Comparison of ENCODE assay signal across 10 mouse cellular contexts in the genomic region with DNA sequence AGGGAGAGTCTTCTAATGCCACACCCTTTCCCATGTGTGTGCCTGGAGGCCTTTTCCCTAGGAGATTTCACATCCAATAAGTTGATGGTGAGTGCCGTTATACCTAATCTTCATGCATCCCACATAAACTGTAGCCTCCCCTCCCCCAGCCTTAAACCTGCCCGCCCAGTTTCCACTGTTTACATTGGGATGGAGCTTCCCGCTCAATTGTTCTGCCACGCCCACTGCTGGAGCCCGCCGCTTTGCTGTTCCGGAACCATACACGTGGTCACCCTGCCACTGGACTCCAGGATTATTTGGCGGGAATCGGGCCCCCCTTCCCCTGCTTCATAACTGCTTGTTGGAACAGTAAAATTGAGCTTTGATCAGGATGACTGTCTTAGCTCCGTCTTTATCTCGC. TPM values are rescaled to one million over a fixed set of nuclear protein-coding genes. Genes with fewer than 3 reads are reported as not detected.
DNase-seq lines count a peak whose midpoint lies in the region; ATAC-seq lines count a peak whose summit lies in the region.
"Had no signal": no experiment of that assay in that cellular context is flagged by ENCODE, and none has a peak within 500 bp of the region (broad histone marks: within the 10 kb centered on the region; RNA-seq: fewer than 3 reads in every experiment).

No protein-coding gene starts in this region.

- H3K9ac ChIP-seq in midbrain, embryonic 16.5 days (ENCODE audit: low read depth, low read length) = no peak overlapping the region
- H3K9ac ChIP-seq in forebrain, embryonic 15.5 days (replicated peaks) = no peak overlapping the region
- no peak overlapping the region for H3K9ac ChIP-seq in limb, embryonic 15.5 days
- H3K9ac ChIP-seq in neural tube, embryonic 15.5 days (replicated peaks) = no peak overlapping the region

- no peak overlapping the region for H3K4me2 ChIP-seq in midbrain, embryonic 16.5 days (ENCODE audit: low read length)
- 0 out of 2 replicates have a peak overlapping the region, but pooled peaks have one; percentile 18 for H3K4me2 ChIP-seq in forebrain, embryonic 15.5 days (replicated peaks)
- H3K4me2 ChIP-seq in limb, embryonic 15.5 days = peak overlapping the region; percentile 76; the same call in 1 of the 2 replicates
- H3K4me2 ChIP-seq in neural tube, embryonic 15.5 days = peak overlapping the region; percentile 62

- ATAC-seq in midbrain, embryonic 16.5 days = no peak
- no peak for ATAC-seq in forebrain, embryonic 15.5 days (replicated peaks)
- ATAC-seq in limb, embryonic 15.5 days (ENCODE audit: insufficient number of reproducible peaks, low FRiP score, low TSS enrichment, low read depth) = no peak
- no peak for ATAC-seq in neural tube, embryonic 15.5 days (ENCODE audit: low FRiP score)

- peak; percentile 22 for DNase-seq in midbrain, embryonic 10.5 days (ENCODE audit: low spot score)
- no peak for DNase-seq in gastrocnemius, postnatal 14 days
- no peak for DNase-seq in cerebellum, adult 11 months
- no peak for DNase-seq in right cerebral cortex, postnatal 4 days
- DNase-seq: layer of hippocampus, postnatal 36 days; right cerebral cortex, postnatal 25 days had no signal

- intact Hi-C loops in gastrocnemius, postnatal 14 days (cut with DNase I; ENCODE audit: low total_unique reads) = no loop called here

- H3K27ac ChIP-seq in midbrain, embryonic 10.5 days (replicated peaks) = no peak overlapping the region
- no peak overlapping the region for H3K27ac ChIP-seq in midbrain, embryonic 16.5 days (ENCODE audit: low read length)
- H3K27ac ChIP-seq in forebrain, embryonic 15.5 days (replicated peaks) = no peak overlapping the region
- no peak overlapping the region for H3K27ac ChIP-seq in limb, embryonic 15.5 days
- H3K27ac ChIP-seq in neural tube, embryonic 15.5 days (replicated peaks) = no peak overlapping the region

- peak overlapping the region; percentile 11; the same call in 1 of the 2 replicates for H3K4me3 ChIP-seq in midbrain, embryonic 10.5 days
- H3K4me3 ChIP-seq in midbrain, embryonic 16.5 days (ENCODE audit: low read depth, low read length) = no peak overlapping the region
- H3K4me3 ChIP-seq in forebrain, embryonic 15.5 days = no peak overlapping the region
- H3K4me3 ChIP-seq in limb, embryonic 15.5 days = peak overlapping the region; percentile 47
- H3K4me3 ChIP-seq in neural tube, embryonic 15.5 days (replicated peaks) = no peak overlapping the region

- WGBS in midbrain, embryonic 10.5 days = 32% methylated on average over 12 of the region's 12 CpGs
- 44% methylated on average over 12 of the region's 12 CpGs for WGBS in midbrain, embryonic 16.5 days
- 56% methylated on average over 12 of the region's 12 CpGs for WGBS in forebrain, embryonic 15.5 days
- WGBS in limb, embryonic 15.5 days = 29% methylated on average over 12 of the region's 12 CpGs
- 39% methylated on average over 12 of the region's 12 CpGs for whole genome bisulfite sequencing in neural tube, embryonic 15.5 days

- H3K27me3 ChIP-seq in midbrain, embryonic 10.5 days (ENCODE audit: low read depth, poor library complexity, severe bottlenecking) = peaks cover 37% of the 10 kb centered on the region
- H3K27me3 ChIP-seq in midbrain, embryonic 16.5 days (ENCODE audit: control insufficient read depth, insufficient read depth, low read depth, low read length) = no peaks in the 10 kb centered on the region
- no peaks in the 10 kb centered on the region for H3K27me3 ChIP-seq in forebrain, embryonic 15.5 days
- no peaks in the 10 kb centered on the region for H3K27me3 ChIP-seq in limb, embryonic 15.5 days
- peaks cover 4% of the 10 kb centered on the region for H3K27me3 ChIP-seq in neural tube, embryonic 15.5 days (replicated peaks)

- H3K9me3 ChIP-seq in midbrain, embryonic 10.5 days (replicated peaks) = no peaks in the 10 kb centered on the region
- no peaks in the 10 kb centered on the region for H3K9me3 ChIP-seq in midbrain, embryonic 16.5 days (replicated peaks; ENCODE audit: control insufficient read depth, low read length, poor library complexity, severe bottlenecking)
- H3K9me3 ChIP-seq in forebrain, embryonic 15.5 days = no peaks in the 10 kb centered on the region
- H3K9me3 ChIP-seq in limb, embryonic 15.5 days = no peaks in the 10 kb centered on the region
- no peaks in the 10 kb centered on the region for H3K9me3 ChIP-seq in neural tube, embryonic 15.5 days (replicated peaks)

- peaks cover 25% of the 10 kb centered on the region for H3K4me1 ChIP-seq in midbrain, embryonic 10.5 days
- H3K4me1 ChIP-seq in midbrain, embryonic 16.5 days (ENCODE audit: control insufficient read depth, insufficient read depth, low read length) = peaks cover 6% of the 10 kb centered on the region
- H3K4me1 ChIP-seq in forebrain, embryonic 15.5 days = peaks cover 15% of the 10 kb centered on the region
- H3K4me1 ChIP-seq in limb, embryonic 15.5 days = peaks cover 11% of the 10 kb centered on the region; the same call in 1 of the 2 replicates
- H3K4me1 ChIP-seq in neural tube, embryonic 15.5 days = peaks cover 14% of the 10 kb centered on the region

- H3K36me3 ChIP-seq in midbrain, embryonic 10.5 days = peaks cover 13% of the 10 kb centered on the region
- H3K36me3 ChIP-seq in midbrain, embryonic 16.5 days (ENCODE audit: control insufficient read depth, insufficient read depth, low read length) = no peaks in the 10 kb centered on the region
- no peaks in the 10 kb centered on the region for H3K36me3 ChIP-seq in forebrain, embryonic 15.5 days
- H3K36me3 ChIP-seq in limb, embryonic 15.5 days = peaks cover 21% of the 10 kb centered on the region
- no peaks in the 10 kb centered on the region for H3K36me3 ChIP-seq in neural tube, embryonic 15.5 days

RNA-seq across cellular contexts. Expression of a gene that starts 2.3 kb away (rescaled TPM):
- polyA plus RNA-seq in midbrain, embryonic 10.5 days (2016; fragmentation: Nextera tagmentation; extraction: Ambion mirVana) = 7.4 and 9.3 TPM in 2 replicates
- polyA plus RNA-seq in midbrain, embryonic 16.5 days (2015; fragmentation: Nextera tagmentation; extraction: Ambion mirVana) = 1.7 and 1.9 TPM in 2 replicates
- 5.1 and 5.4 TPM in 2 replicates for polyA plus RNA-seq in forebrain, embryonic 15.5 days (2015; fragmentation: Nextera tagmentation; extraction: Ambion mirVana)
- 15.0 and 18.5 TPM in 2 replicates for polyA plus RNA-seq in limb, embryonic 15.5 days (2015; fragmentation: Nextera tagmentation; extraction: Ambion mirVana)
- 1.7 and 5.6 TPM in 2 replicates for polyA plus RNA-seq in neural tube, embryonic 15.5 days (2015; fragmentation: Nextera tagmentation; extraction: Ambion mirVana)
- total RNA-seq in gastrocnemius, postnatal 14 days (2021) = 1 to 10 TPM in 1 of 2 experiments, under 1 TPM in 1; 0.89 to 1.9 TPM

RNA-seq across cellular contexts. Expression of a gene that starts 31.3 kb away (rescaled TPM):
- 0.19 and 0.24 TPM in 2 replicates for polyA plus RNA-seq in midbrain, embryonic 10.5 days (2016; fragmentation: Nextera tagmentation; extraction: Ambion mirVana)
- 0.09 and 0.14 TPM in 2 replicates for polyA plus RNA-seq in midbrain, embryonic 16.5 days (2015; fragmentation: Nextera tagmentation; extraction: Ambion mirVana)
- 0.14 and 0.18 TPM in 2 replicates for polyA plus RNA-seq in forebrain, embryonic 15.5 days (2015; fragmentation: Nextera tagmentation; extraction: Ambion mirVana)
- polyA plus RNA-seq in limb, embryonic 15.5 days (2015; fragmentation: Nextera tagmentation; extraction: Ambion mirVana) = 0.68 and 0.87 TPM in 2 replicates
- polyA plus RNA-seq in neural tube, embryonic 15.5 days (2015; fragmentation: Nextera tagmentation; extraction: Ambion mirVana) = 0.22 and 1.4 TPM in 2 replicates
- total RNA-seq in gastrocnemius, postnatal 14 days (2021) = under 1 TPM; 0.18 to 0.27 TPM

RNA-seq across cellular contexts. Expression of a gene that starts 38.2 kb away (rescaled TPM):
- polyA plus RNA-seq in midbrain, embryonic 10.5 days (2016; fragmentation: Nextera tagmentation; extraction: Ambion mirVana) = 0.11 and 0.22 TPM in 2 replicates
- 1.4 and 1.6 TPM in 2 replicates for polyA plus RNA-seq in midbrain, embryonic 16.5 days (2015; fragmentation: Nextera tagmentation; extraction: Ambion mirVana)
- 0.85 and 1.1 TPM in 2 replicates for polyA plus RNA-seq in forebrain, embryonic 15.5 days (2015; fragmentation: Nextera tagmentation; extraction: Ambion mirVana)
- 3.1 and 3.4 TPM in 2 replicates for polyA plus RNA-seq in limb, embryonic 15.5 days (2015; fragmentation: Nextera tagmentation; extraction: Ambion mirVana)
- polyA plus RNA-seq in neural tube, embryonic 15.5 days (2015; fragmentation: Nextera tagmentation; extraction: Ambion mirVana) = 1.9 and 2.1 TPM in 2 replicates
- 10 to 100 TPM; 31.0 to 32.7 TPM for total RNA-seq in gastrocnemius, postnatal 14 days (2021)

Comparison
In these comparisons a context has a peak if more than half of its experiments do, and no peak if none do; other contexts are left out.
1. H3K4me3 ChIP-seq: peak in midbrain, embryonic 10.5 days (single experiment) and limb, embryonic 15.5 days (single experiment); none in midbrain, embryonic 16.5 days (single experiment), forebrain, embryonic 15.5 days (single experiment) and neural tube, embryonic 15.5 days (single experiment).